Mouse (Mus musculus): Measurements from ENCODE around the gene Zfp184.

Zfp184 gene

DNA sequence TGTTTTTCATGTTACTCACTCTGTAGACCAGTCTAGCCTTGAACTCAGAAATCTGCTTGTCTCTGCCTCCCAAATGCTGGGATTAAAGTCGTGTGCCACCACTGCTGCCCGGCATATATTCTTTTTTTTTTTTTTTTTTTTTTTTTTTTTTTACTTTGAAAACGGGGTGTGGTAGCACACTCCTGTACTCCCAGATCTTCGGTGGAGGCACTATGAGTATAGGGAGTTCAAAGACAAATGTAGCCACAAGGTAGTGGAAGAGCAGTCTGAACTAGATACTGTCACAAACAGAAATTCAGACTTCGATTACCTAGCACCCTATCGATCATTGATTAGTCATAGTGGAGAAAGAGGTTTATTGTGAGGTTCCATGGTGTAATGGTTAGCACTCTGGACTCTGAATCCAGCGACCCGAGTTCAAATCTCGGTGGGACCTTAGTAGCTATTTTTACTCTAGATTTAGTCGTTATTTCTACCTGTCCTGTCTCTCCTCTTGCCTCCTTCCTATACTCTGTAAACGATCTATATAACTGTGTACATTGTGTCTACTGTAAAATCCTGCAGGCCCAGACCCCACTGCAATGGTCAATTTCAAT, 25.0 kb upstream of the Zfp184 start:
- in situ Hi-C loops (cut with MboI, MseI), result loop anchor here (5.0 to 10.0 kb wide), 4 partner anchors 65 to 1602 kb away; partner anchors contain the start of gene Trim27

DNA sequence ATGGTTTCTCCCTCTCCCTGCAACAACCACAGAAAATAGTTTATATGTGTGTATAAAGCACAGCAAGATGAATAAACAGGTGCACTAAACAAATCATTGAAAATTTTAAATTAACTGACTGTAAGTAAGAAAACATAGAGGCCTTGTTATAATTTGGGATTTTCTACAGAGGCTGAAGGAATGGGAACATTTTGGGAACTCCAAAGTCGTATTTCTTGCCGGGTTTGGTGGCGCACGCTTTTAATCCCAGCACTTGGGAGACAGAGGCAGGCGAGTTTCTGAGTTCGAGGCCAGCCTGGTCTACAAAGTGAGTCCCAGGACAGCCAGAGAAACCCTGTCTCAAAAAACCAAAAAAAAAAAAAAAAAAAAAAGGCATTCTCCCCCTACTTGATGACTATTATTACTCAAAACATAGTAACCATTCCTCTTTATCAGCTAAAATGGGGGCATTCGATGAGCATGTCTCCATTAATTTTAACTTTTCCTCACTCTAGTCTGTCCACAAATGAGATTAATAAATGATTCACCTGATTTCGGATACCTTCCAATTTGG, 24.1 kb upstream of the Zfp184 start:
- in situ Hi-C loops (cut with MboI, MseI), result loop anchor here (10.0 kb wide), 1 partner anchor 66 kb away; no protein-coding TSS in a partner anchor

GRCm38 (mm10) chr13:21923417-21923816, 21.5 kb upstream of the Zfp184 start:
- in situ Hi-C loops (cut with MboI, MseI), result loop anchor here (10.0 kb wide), 1 partner anchor 69 kb away; no protein-coding TSS in a partner anchor

GRCm38 (mm10) chr13:21924734-21925335, 20.1 kb upstream of the Zfp184 start:
- in situ Hi-C loops (cut with MboI, MseI), result loop anchor here (5.0 to 10.0 kb wide), 2 partner anchors 70 to 107 kb away; no protein-coding TSS in a partner anchor

DNA sequence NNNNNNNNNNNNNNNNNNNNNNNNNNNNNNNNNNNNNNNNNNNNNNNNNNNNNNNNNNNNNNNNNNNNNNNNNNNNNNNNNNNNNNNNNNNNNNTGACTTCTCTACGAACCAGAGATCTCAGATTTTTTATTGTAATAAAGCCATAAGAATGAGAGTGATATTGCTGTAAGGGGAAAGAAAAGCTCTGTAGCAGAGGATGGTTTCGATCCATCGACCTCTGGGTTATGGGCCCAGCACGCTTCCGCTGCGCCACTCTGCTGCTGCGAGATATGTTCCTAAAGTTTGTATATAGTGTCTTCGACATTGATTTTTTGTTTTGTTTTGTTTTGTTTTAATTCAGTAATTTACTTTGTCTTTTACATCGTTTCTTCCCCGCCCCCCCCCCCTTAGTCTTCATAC, 13.9 kb upstream of the Zfp184 start:
- in situ Hi-C loops (cut with MboI, MseI), result loop anchor here (10.0 kb wide), 1 partner anchor 746 kb away; no protein-coding TSS in a partner anchor

DNA sequence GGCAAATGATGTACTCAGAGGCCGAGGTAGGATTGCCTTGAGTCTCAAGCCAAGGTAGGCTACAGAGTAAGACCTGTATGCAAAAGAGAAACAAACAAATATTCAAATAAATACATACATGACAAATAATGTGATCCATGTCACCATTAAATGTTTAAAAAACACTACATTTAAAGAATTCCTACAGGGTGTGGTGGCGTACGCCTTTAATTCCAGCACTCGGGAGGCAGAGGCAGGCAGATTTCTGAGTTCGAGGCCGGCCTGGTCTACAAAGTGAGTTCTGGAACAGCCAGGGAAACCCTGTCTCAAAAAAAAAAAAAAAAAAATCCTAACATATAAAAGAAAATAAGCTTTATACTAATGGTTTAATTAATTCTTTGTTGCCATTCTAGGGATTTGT, 13.2 kb upstream of the Zfp184 start:
- in situ Hi-C loops (cut with MboI, MseI), result loop anchor here (10.0 kb wide), 1 partner anchor 747 kb away; no protein-coding TSS in a partner anchor

- in situ Hi-C loops (cut with MboI, MseI), result loop anchor here (10.0 kb wide), 1 partner anchor 749 kb away; no protein-coding TSS in a partner anchor
Observed at GRCm38 (mm10) chr13:21933626-21934548, 11.0 kb upstream of the Zfp184 start.

- in situ Hi-C loops (cut with MboI, MseI), result loop anchor here (5.0 to 10.0 kb wide), 3 partner anchors 47 to 1502 kb away; partner anchors contain the start of gene Pom121l2
Observed at GRCm38 (mm10) chr13:21934982-21935791, 9.7 kb upstream of the Zfp184 start.

GRCm38 (mm10) chr13:21935833-21936232, 9.1 kb upstream of the Zfp184 start:
- in situ Hi-C loops (cut with MboI, MseI), result loop anchor here (5.0 to 10.0 kb wide), 3 partner anchors 46 to 1501 kb away; partner anchors contain the start of gene Pom121l2

GRCm38 (mm10) chr13:21936968-21937367, 7.9 kb upstream of the Zfp184 start:
- in situ Hi-C loops (cut with MboI, MseI), result loop anchor here (5.0 to 10.0 kb wide), 3 partner anchors 45 to 1500 kb away; partner anchors contain the start of gene Pom121l2

- in situ Hi-C loops (cut with MboI, MseI), result no loop called here
Observed at GRCm38 (mm10) chr13:21940213-21940612, 4.7 kb upstream of the Zfp184 start.

DNA sequence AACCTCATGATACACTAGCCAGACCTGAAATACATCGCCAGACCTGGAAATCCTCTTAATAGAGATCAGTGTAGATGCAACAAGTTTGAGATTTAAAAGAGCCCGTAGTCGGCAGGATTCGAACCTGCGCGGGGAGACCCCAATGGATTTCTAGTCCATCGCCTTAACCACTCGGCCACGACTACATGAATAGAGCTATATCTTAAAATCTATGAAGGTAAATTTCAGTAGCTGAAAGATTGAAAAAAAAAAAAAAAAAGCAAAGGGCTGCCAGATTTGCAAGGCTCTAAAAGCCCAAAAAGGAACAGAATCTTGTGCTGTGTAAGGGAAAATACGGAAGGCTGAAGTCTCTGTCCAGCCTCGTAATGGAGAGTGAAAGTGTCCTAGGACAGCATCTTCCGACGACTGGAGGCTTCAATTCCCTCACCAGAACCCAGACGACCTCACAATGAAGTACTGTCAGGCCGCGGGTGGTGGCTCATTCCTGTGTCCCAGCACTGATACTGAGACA, 4.0 kb upstream of the Zfp184 start:
- in situ Hi-C loops (cut with MboI, MseI), result no loop called here

GRCm38 (mm10) chr13:21943644-21944043, 1.2 kb upstream of the Zfp184 start:
- in situ Hi-C loops (cut with MboI, MseI), result no loop called here

DNA sequence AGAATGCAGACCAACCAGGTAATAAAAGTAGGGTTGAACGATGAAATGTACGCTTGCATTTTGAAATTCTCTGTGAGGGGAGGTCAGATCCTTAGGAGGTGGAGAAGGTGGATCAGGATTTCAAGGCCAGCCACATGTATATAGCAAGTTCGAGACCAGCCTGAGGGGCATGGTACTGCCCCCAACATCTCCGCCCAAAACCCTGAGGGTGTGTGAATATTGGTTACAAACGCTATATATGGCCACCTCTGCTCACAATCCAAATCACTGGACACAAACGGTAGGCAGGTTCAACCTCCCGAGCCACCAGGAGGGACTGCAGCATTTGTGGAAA, 335 bp upstream of the Zfp184 start:
- in situ Hi-C loops (cut with MboI, MseI), result no loop called here

- in situ Hi-C loops (cut with MboI, MseI), result no loop called here
Observed at GRCm38 (mm10) chr13:21969269-21969668, 24.4 kb downstream of the Zfp184 start.

GRCm38 (mm10) chr13:21969816-21970215, 24.9 kb downstream of the Zfp184 start:
- in situ Hi-C loops (cut with MboI, MseI), result no loop called here

- in situ Hi-C loops (cut with MboI, MseI), result no loop called here
Observed at GRCm38 (mm10) chr13:21971641-21972040, 26.7 kb downstream of the Zfp184 start.

GRCm38 (mm10) chr13:21974221-21974725, 29.4 kb downstream of the Zfp184 start:
- in situ Hi-C loops (cut with MboI, MseI), result no loop called here

- in situ Hi-C loops (cut with MboI, MseI), result loop anchor here (5.0 kb wide), 1 partner anchor 52 kb away; no protein-coding TSS in a partner anchor
Observed at GRCm38 (mm10) chr13:21974726-21975473, 30.0 kb downstream of the Zfp184 start.

Measured in T-helper 2 cell (primary cell).